Mouse (Mus musculus): ENCODE measurements around the gene Axin2. TPM values are rescaled to one million over a fixed set of nuclear protein-coding genes. Genes with fewer than 3 reads are reported as not detected.

The Axin2 gene
- polyA plus RNA-seq, 1 experiment: 17.5 TPM

- TF ChIP-seq POLR2A (IDR thresholded peaks at IDR 0.05; ENCODE audit: borderline replicate concordance, insufficient read depth, low read length): no peak
- TF ChIP-seq CTCF (IDR thresholded peaks at IDR 0.05; ENCODE audit: borderline replicate concordance, insufficient read depth, low read depth, low read length): no peak
- no peak overlapping the region for H3K4me3 ChIP-seq (replicated peaks; ENCODE audit: insufficient read depth, low read depth, low read length)
- no peak for DNase-seq
- H3K4me1 ChIP-seq (ENCODE audit: control insufficient read depth, insufficient read depth, low read length): peaks cover 2% of the 10 kb centered on the region; the same call in 1 of the 2 replicates
- H3K27me3 ChIP-seq (ENCODE audit: control insufficient read depth, insufficient read depth, low read length): no peaks in the 10 kb centered on the region
- H3K27ac ChIP-seq (ENCODE audit: insufficient read depth, low read length): no peak overlapping the region
- WGBS: 77% methylated on average over 8 of the region's 8 CpGs
Observed at GRCm38 (mm10) chr11:108886060-108886459, 34.1 kb upstream of the Axin2 start.

GRCm38 (mm10) chr11:108889121-108889520 is 31.0 kb upstream of the Axin2 start:
- H3K27ac ChIP-seq (ENCODE audit: insufficient read depth, low read length): no peak overlapping the region
- H3K4me1 ChIP-seq (ENCODE audit: control insufficient read depth, insufficient read depth, low read length): peaks cover 2% of the 10 kb centered on the region; the same call in 1 of the 2 replicates
- DNase-seq: peak in 1 of 2 experiments; percentile 32
- no peaks in the 10 kb centered on the region; the same call in 1 of the 2 replicates for H3K27me3 ChIP-seq (ENCODE audit: control insufficient read depth, insufficient read depth, low read length)
- no peak overlapping the region for H3K4me3 ChIP-seq (replicated peaks; ENCODE audit: insufficient read depth, low read depth, low read length)
- WGBS: 78% methylated on average over 11 of the region's 11 CpGs
- TF ChIP-seq POLR2A (IDR thresholded peaks at IDR 0.05; ENCODE audit: borderline replicate concordance, insufficient read depth, low read length) (no peak), CTCF (IDR thresholded peaks at IDR 0.05; ENCODE audit: borderline replicate concordance, insufficient read depth, low read depth, low read length) (peak; percentile 49; the same call in 1 of the 2 replicates)

- TF ChIP-seq CTCF (IDR thresholded peaks at IDR 0.05; ENCODE audit: borderline replicate concordance, insufficient read depth, low read depth, low read length) (no peak), POLR2A (IDR thresholded peaks at IDR 0.05; ENCODE audit: borderline replicate concordance, insufficient read depth, low read length) (no peak)
- Histone ChIP-seq H3K4me1 (ENCODE audit: control insufficient read depth, insufficient read depth, low read length) (peaks cover 2% of the 10 kb centered on the region; the same call in 1 of the 2 replicates), H3K4me3 (replicated peaks; ENCODE audit: insufficient read depth, low read depth, low read length) (no peak overlapping the region), H3K27me3 (ENCODE audit: control insufficient read depth, insufficient read depth, low read length) (no peaks in the 10 kb centered on the region; the same call in 1 of the 2 replicates), H3K27ac (ENCODE audit: insufficient read depth, low read length) (no peak overlapping the region)
- no peak for DNase-seq
- WGBS: 32% methylated on average over 16 of the region's 16 CpGs
Observed at GRCm38 (mm10) chr11:108890544-108890943, 29.6 kb upstream of the Axin2 start.

GRCm38 (mm10) chr11:108891111-108891870 is 28.9 kb upstream of the Axin2 start:
- DNase-seq: no peak
- 32% methylated on average over 17 of the region's 17 CpGs for WGBS
- no peak for TF ChIP-seq CTCF (IDR thresholded peaks at IDR 0.05; ENCODE audit: borderline replicate concordance, insufficient read depth, low read depth, low read length)
- TF ChIP-seq POLR2A (IDR thresholded peaks at IDR 0.05; ENCODE audit: borderline replicate concordance, insufficient read depth, low read length): no peak
- Histone ChIP-seq H3K27me3 (ENCODE audit: control insufficient read depth, insufficient read depth, low read length) (no peaks in the 10 kb centered on the region; the same call in 1 of the 2 replicates), H3K4me3 (replicated peaks; ENCODE audit: insufficient read depth, low read depth, low read length) (peak overlapping the region; percentile 14), H3K27ac (ENCODE audit: insufficient read depth, low read length) (no peak overlapping the region), H3K4me1 (ENCODE audit: control insufficient read depth, insufficient read depth, low read length) (peaks cover 9% of the 10 kb centered on the region; the same call in 1 of the 2 replicates)

DNA sequence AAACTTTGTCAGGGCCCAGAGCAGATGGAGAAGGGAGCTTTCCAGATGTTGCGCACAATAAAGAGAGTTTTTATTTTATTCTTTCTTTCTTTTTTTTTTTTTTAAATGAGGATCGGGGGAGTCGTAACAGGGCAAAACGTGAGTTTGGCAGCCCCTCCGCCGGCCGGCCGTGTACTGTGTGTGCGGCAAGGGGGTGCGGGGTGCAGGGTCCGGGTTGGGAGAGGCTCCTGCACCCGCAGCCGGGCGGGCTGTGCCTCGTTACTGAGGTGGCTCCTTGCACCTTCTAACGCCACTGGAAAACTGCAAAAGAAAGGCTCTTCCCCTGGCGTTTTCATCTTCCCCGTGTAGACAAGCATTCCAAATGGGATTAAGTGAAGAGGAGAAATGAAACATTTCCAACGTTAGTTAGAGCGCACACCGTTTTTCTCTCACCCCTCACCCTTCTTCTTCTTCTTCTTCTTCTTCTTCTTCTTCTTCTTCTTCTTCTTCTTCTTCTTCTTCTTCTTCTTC is 28.2 kb upstream of the Axin2 start:
- WGBS: 43% methylated on average over 21 of the region's 21 CpGs
- no peak for DNase-seq
- Histone ChIP-seq H3K27me3 (ENCODE audit: control insufficient read depth, insufficient read depth, low read length) (no peaks in the 10 kb centered on the region; the same call in 1 of the 2 replicates), H3K4me3 (replicated peaks; ENCODE audit: insufficient read depth, low read depth, low read length) (no peak overlapping the region), H3K4me1 (ENCODE audit: control insufficient read depth, insufficient read depth, low read length) (peaks cover 12% of the 10 kb centered on the region; the same call in 1 of the 2 replicates), H3K27ac (ENCODE audit: insufficient read depth, low read length) (no peak overlapping the region)
- TF ChIP-seq CTCF (IDR thresholded peaks at IDR 0.05; ENCODE audit: borderline replicate concordance, insufficient read depth, low read depth, low read length): no peak
- TF ChIP-seq POLR2A (IDR thresholded peaks at IDR 0.05; ENCODE audit: borderline replicate concordance, insufficient read depth, low read length): no peak

DNA sequence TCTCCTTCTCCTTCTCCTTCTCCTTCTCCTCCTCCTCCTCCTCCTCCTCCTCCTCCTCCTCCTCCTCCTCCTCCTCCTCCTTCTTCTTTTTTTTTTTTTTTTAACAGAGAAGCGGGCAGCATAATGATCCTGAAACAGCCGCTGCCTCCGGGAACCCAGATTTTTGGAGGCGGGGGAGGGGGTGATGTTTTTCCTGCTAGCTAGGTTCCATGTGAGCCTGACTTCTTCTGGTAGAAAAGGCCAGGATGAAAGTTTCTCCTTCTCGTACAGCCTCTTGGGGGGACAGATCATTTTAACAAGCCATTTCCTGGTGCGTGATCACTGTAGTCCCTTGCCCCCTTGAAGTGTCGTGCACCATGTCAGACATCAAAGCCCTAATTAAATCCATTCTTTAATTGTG is 27.7 kb upstream of the Axin2 start:
- H3K27me3 ChIP-seq (ENCODE audit: control insufficient read depth, insufficient read depth, low read length): no peaks in the 10 kb centered on the region; the same call in 1 of the 2 replicates
- peaks cover 14% of the 10 kb centered on the region; the same call in 1 of the 2 replicates for H3K4me1 ChIP-seq (ENCODE audit: control insufficient read depth, insufficient read depth, low read length)
- H3K4me3 ChIP-seq (replicated peaks; ENCODE audit: insufficient read depth, low read depth, low read length): no peak overlapping the region
- no peak overlapping the region for H3K27ac ChIP-seq (ENCODE audit: insufficient read depth, low read length)
- WGBS: 92% methylated on average over 6 of the region's 7 CpGs
- no peak for TF ChIP-seq POLR2A (IDR thresholded peaks at IDR 0.05; ENCODE audit: borderline replicate concordance, insufficient read depth, low read length)
- no peak for TF ChIP-seq CTCF (IDR thresholded peaks at IDR 0.05; ENCODE audit: borderline replicate concordance, insufficient read depth, low read depth, low read length)
- no peak for DNase-seq

GRCm38 (mm10) chr11:108893232-108893790 is 26.8 kb upstream of the Axin2 start:
- no peak for DNase-seq
- TF ChIP-seq CTCF (IDR thresholded peaks at IDR 0.05; ENCODE audit: borderline replicate concordance, insufficient read depth, low read depth, low read length) (no peak), POLR2A (IDR thresholded peaks at IDR 0.05; ENCODE audit: borderline replicate concordance, insufficient read depth, low read length) (no peak)
- H3K4me3 ChIP-seq (replicated peaks; ENCODE audit: insufficient read depth, low read depth, low read length): no peak overlapping the region
- H3K4me1 ChIP-seq (ENCODE audit: control insufficient read depth, insufficient read depth, low read length): peaks cover 23% of the 10 kb centered on the region
- 92% methylated on average over 12 of the region's 12 CpGs for WGBS
- no peaks in the 10 kb centered on the region; the same call in 1 of the 2 replicates for H3K27me3 ChIP-seq (ENCODE audit: control insufficient read depth, insufficient read depth, low read length)
- no peak overlapping the region for H3K27ac ChIP-seq (ENCODE audit: insufficient read depth, low read length)

Data from cerebellum, adult 2 months (tissue).